Mouse (Mus musculus) kidney, postnatal 25 days (tissue): ENCODE measurements around the gene Arntl2.
A peak's percentile ranks its signal among the peaks of the same experiment; 100 is the strongest.

Source experiments
- DNase-seq, 2 experiments: peaks; one replicate each; pipeline ENCODE4 v3.0.0; 2021; ENCODE audit warnings: mixed read lengths in 2 of 2

The Arntl2 gene

GRCm38 (mm10) chr6:146781566-146781965, 14.3 kb upstream of the Arntl2 start:
- DNase-seq = no peak

- no peak for DNase-seq
Measured at GRCm38 (mm10) chr6:146793527-146793926, 2.3 kb upstream of the Arntl2 start.

- no peak for DNase-seq
Measured at GRCm38 (mm10) chr6:146795166-146795923, 510 bp upstream of the Arntl2 start.

DNA sequence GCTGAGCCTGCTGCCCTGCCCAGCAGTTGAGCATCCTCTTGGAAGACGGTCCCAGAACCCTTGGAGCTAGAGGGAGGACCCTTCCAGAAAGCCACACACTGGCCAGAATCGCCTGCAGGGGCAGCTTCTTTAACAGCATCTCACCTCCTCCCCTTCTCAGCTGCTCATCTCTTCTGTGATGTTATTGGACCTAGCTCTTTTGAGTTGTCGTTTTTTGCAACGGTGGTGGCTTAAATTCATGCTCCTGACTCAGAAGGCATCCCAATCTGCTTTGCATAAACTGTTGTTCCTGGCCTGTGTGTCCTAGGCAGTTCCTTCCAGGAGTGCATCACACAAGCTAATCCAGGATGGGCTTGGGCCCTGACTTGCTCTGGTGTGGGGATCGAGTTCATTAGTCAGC, 1.6 kb downstream of the Arntl2 start:
- DNase-seq = no peak

GRCm38 (mm10) chr6:146809991-146810390, 14.1 kb downstream of the Arntl2 start:
- no peak for DNase-seq

DNA sequence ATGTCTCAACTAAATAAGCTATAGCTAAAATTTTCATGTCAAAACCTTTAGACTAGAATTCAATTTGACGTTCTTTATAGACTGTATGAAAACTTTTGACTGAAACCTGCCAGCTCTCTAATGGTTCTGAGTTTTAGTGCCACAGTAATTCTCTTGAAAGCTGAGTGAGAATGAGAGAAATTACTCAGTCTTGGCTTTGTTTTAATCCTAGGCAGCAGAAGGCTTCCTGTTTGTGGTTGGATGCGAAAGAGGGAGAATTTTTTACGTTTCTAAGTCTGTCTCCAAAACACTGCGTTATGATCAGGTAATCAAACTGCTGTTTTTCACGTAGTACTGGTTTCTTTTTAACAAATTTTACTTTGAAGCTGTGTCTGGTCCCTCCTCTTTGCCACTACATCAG, 17.2 kb downstream of the Arntl2 start:
- DNase-seq = no peak

DNA sequence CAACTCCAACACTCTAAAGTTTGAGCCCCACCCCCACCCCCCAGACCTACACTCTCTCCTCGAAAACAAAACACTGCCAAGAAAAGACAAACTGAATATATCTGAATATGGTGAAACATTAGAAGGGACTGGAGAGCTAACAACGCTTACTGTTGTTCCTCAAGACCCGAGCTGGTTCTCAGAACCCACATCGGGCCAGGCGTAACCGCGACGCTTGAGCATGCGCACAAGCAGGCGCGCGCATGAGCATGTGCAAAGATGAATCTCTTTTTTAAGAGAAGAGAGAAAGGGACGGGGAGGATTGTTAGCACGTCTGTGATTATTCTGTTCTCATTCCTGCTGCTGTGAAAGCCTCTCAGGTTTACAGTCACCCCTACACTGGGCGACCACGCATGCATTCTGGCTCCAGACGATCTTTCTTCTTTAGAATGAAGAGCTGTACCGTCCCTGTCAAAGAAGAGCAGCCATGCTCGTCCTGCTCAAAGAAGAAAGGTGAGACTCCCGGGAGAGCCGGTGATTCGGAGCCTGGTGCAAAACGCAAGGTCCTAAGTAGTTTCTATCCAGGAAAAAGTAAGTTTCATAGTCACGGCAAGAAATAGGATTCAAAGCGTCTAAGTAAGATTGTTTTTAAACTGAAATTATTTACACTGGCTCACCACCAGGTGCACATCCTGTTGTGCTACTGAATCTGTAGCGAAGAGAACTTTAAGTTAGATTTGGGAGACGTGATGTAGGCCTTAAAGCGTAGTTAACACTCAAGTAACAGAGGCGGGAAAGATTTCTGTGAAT, 24.5 kb downstream of the Arntl2 start:
- no peak for DNase-seq

GRCm38 (mm10) chr6:146821958-146822357, 26.1 kb downstream of the Arntl2 start:
- no peak for DNase-seq

DNA sequence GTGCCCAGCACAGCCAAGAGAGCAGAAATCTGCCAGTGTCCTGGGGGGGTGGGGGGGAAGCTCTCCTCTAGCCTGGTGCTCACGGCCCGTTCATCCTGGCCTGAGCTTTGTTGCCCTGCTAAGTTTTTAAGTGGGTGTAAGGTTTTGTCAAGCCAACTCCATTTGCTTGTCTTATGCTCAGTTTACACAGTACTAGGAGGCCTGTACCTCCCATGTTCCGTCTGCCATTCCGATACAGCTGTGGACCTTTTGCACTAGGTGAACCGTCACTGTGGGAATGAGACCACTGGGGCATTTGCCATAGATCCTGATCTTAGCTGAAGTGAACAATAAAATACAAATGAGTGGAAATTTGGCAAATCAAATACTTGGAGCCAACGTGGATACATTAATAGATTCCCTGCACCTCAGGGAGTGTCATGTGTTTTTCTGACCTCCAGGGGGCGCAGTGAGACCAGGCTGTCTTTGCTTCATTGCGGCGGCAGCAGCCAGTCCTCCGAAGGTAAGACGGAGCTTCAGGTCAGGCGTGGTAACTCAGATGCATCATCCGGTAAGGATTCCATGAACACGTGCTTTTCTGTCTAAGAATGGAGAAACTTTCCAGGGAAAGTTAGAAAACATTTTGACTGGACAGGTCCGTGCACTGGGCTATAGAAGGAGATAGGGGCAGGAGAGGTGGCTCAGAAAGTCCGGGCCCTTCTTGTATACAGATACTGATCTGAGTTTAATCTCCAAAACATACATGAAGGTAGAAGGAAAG, 29.1 kb downstream of the Arntl2 start:
- peak; percentile 75 to 79 for DNase-seq

- no peak for DNase-seq
Measured at GRCm38 (mm10) chr6:146825487-146825773, 29.6 kb downstream of the Arntl2 start.

GRCm38 (mm10) chr6:146831320-146831719, 35.5 kb downstream of the Arntl2 start:
- no peak for DNase-seq

- peak; percentile 64 to 67 for DNase-seq
Measured at GRCm38 (mm10) chr6:146833485-146834314, 37.8 kb downstream of the Arntl2 start.

GRCm38 (mm10) chr6:146834342-146834741, 38.5 kb downstream of the Arntl2 start:
- DNase-seq = no peak

DNA sequence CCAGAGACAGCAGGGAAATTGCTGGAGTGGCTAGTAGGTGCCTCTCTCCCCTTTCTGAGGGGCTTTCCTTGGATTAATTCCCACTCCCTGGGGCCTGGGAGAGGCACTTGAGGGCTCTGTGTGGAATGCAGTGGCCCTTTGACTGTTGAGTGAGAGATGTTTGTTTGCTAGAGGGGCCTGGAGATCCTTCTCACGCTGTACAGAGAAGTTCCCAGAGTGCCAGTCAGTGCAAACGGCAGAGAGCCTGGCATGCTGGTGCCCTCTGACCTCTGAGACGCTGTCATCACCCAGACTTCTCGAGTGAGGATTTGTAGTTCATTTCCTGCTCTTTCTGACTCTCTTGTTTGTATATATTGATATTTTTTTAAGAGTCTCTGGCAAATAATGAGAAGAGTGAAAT, 39.9 kb downstream of the Arntl2 start:
- no peak for DNase-seq

DNA sequence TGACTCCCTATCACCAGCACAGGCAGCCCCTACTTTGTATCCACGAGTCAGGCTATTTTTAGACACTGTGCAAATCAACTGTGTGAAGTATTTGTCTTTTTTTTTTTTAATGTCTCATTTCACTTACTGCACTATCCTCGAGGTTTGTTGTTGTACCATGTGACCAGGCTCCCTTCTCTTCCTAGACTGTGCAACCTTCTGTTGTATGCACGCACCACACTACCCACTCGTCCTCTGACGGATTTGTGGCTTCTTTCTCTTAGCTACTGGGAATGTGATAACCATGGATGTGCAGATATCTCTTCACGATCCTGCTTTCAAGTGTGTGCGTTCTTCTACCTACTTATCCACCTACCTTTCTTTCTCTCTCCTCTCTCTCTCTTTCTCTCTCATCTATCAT, 41.5 kb downstream of the Arntl2 start:
- DNase-seq = no peak

DNA sequence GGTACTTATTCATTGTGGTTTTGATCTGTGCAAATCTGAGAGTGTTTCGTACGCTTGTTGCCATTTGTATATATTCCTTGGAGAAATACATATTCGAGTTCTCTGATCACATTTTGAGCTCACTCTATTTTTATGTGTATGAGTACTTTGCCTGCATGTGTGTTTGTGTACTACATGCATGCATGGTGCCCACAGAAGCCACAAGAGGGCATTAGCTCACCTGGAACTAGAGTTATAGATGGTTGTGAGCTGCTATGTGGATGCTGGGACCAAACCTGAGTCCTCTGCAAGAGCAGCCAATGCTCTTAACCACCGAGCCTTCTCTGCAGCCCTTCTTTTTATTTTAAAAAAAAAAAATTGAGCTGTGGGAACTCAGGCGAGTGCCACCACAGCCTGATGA, 42.5 kb downstream of the Arntl2 start:
- no peak for DNase-seq

DNA sequence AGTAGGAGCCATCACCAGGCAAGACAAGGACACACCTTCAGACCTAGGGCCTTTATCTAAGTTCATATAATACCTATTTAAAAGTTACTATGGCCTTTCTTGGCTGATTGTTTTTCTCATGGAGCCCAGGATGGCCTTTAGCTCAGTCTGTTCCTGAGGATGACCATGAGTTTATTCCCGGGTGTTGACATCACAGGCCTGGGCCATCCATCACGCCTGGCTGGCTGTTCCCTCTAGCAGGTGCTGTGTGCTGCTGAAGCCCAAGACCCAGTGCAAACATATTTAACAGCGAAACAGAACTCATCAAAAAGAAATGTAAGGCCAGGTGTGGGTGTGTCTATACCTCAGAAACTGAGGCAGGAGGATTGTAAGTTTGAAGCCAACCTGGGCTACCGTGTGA, 43.0 kb downstream of the Arntl2 start:
- no peak for DNase-seq

- peak in 1 of 2 experiments; percentile 20 for DNase-seq
Measured at GRCm38 (mm10) chr6:146844867-146845266, 49.0 kb downstream of the Arntl2 start.

GRCm38 (mm10) chr6:146845347-146845746, 49.5 kb downstream of the Arntl2 start:
- no peak for DNase-seq

- DNase-seq = no peak
Measured at GRCm38 (mm10) chr6:146845961-146846750, 50.3 kb downstream of the Arntl2 start.

- DNase-seq = no peak
Measured at GRCm38 (mm10) chr6:146847402-146847801, 51.5 kb downstream of the Arntl2 start.

- no peak for DNase-seq
Measured at GRCm38 (mm10) chr6:146848281-146848680, 52.4 kb downstream of the Arntl2 start.
